Mouse (Mus musculus) midbrain, embryonic 16.5 days (tissue): ENCODE measurements at regions not wholly inside any gene's neighbourhood (a gene's known extent, or its start where the extent isn't known, plus 50 kb on each side); places are given as distances from the start of the nearest gene placed in this dataset.
A peak's percentile ranks its signal among the peaks of the same experiment; 100 is the strongest.

Experiments
- ATAC-seq: fragments of 200-750 bp; cut with Nextera tagmentation; 2 replicates; pipeline ENCODE4 v1.8.0; 2017; ENCODE audit warnings: moderate TSS enrichment
- H3K27ac ChIP-seq: fragments of 300-500 bp; sonication (generic); 2 replicates; pipeline ENCODE4 v1.5.1; 2014; ENCODE audit warnings: mild to moderate bottlenecking, low read length, mixed read lengths
- H3K27me3 ChIP-seq: fragments of 300-500 bp; sonication (generic); 2 replicates; pipeline ENCODE4 v1.6.1; 2014; ENCODE audit warnings: low read depth, low read length, mixed read lengths; ENCODE audit not compliant: control insufficient read depth, insufficient read depth
- H3K36me3 ChIP-seq: fragments of 300-500 bp; sonication (generic); 2 replicates; pipeline ENCODE4 v1.6.1; 2014; ENCODE audit warnings: mild to moderate bottlenecking, low read length, moderate library complexity, mixed read lengths; ENCODE audit not compliant: control insufficient read depth, insufficient read depth
- H3K4me1 ChIP-seq: fragments of 300-500 bp; sonication (generic); 2 replicates; pipeline ENCODE4 v1.6.1; 2014; ENCODE audit warnings: mild to moderate bottlenecking, low read length, mixed read lengths; ENCODE audit not compliant: control insufficient read depth, insufficient read depth
- H3K4me2 ChIP-seq: fragments of 300-500 bp; sonication (generic); 2 replicates; pipeline ENCODE4 v1.6.1; 2014; ENCODE audit warnings: mild to moderate bottlenecking, low read length, mixed read lengths
- H3K4me3 ChIP-seq: fragments of 300-500 bp; sonication (generic); 2 replicates; pipeline ENCODE4 v1.5.1; 2014; ENCODE audit warnings: low read depth, mild to moderate bottlenecking, low read length, moderate library complexity, mixed read lengths
- H3K9ac ChIP-seq: fragments of 300-500 bp; sonication (generic); 2 replicates; pipeline ENCODE4 v1.6.1; 2014; ENCODE audit warnings: low read depth, low read length, mixed read lengths
- H3K9me3 ChIP-seq: fragments of 300-500 bp; sonication (generic); replicated peaks from 2 replicates; pipeline ENCODE4 v1.6.1; 2014; ENCODE audit warnings: mild to moderate bottlenecking, low read length, mixed read lengths; ENCODE audit not compliant: control insufficient read depth, poor library complexity, severe bottlenecking
- WGBS: fragments of 180-500 bp; shearing (Covaris S2); extraction: QIAGEN DNeasy Blood & Tissue Kit; methylation state at CpG from one replicate; pipeline ENCODE4 v1.1.7; 2014; 5-methylcytosine and 5-hydroxymethylcytosine counted together

DNA sequence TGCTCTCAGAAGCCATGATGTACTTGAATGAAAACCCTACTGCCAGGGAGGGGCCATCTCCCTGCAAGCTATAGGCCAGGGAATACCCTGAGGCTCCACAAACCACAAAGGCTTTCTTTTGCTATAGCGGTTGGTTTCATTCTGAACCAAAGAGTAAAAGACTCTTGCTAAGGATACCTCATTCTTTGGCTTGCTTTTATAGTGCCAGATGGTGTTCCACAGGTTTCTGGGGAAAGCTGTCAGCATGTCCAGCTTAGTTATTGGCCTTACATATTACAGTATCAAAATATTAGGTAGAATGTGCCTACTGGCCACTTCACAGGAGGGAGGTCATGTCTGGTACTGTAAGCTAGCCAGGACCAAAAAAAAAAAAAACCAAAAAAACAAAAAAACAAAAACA, 246.9 kb upstream of the Cdr1 start:
- no peak overlapping the region for H3K4me2 ChIP-seq
- H3K9me3 ChIP-seq = no peaks in the 10 kb centered on the region
- no peaks in the 10 kb centered on the region for H3K27me3 ChIP-seq
- no peak overlapping the region for H3K4me3 ChIP-seq
- no peak overlapping the region for H3K27ac ChIP-seq
- no peaks in the 10 kb centered on the region for H3K4me1 ChIP-seq
- WGBS = 86% methylated on average over 1 of the region's 1 CpGs
- ATAC-seq = no peak
- H3K36me3 ChIP-seq = no peaks in the 10 kb centered on the region
- H3K9ac ChIP-seq = no peak overlapping the region

DNA sequence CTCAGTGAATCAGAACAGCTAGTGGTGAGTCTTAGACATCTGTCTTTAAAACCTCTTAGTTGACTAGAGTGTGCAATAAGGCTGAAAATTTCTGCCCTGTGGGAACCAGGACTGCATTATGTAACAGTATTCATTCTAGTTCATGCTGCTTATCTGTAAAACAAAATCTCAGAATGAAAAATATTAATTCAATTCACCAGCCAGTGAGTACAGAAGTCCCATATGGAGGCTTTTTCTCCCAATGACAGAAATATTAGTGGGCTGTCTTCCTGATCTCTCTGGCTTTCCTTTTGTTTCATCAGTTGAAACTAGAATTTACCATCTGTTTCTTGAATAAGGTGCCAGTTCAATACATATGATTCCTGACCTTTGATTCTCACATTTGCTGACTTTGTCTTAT, 240.0 kb upstream of the Cdr1 start:
- H3K9me3 ChIP-seq = no peaks in the 10 kb centered on the region
- no peak overlapping the region for H3K4me2 ChIP-seq
- no peaks in the 10 kb centered on the region for H3K36me3 ChIP-seq
- H3K9ac ChIP-seq = no peak overlapping the region
- H3K27me3 ChIP-seq = no peaks in the 10 kb centered on the region
- H3K4me1 ChIP-seq = no peaks in the 10 kb centered on the region
- H3K27ac ChIP-seq = no peak overlapping the region
- no peak for ATAC-seq
- no peak overlapping the region for H3K4me3 ChIP-seq

DNA sequence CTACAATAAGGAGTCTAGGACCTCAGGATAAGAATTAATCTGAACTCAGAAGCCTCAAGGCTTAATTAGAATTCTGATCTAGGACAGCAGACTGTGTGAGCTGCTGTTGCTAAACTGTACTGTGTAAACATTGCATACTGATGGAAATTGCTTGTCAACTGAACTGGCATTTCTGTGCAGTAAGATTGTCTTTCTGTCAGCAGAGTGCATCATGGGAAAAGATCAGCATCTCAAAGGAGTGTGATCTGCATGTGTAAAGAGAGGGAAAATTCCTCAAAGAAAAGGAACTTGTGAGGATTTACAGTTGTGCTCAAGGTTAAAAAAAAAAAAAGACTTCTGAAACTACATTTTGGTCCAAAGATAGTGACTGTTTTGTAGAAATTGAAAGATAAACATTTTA, 207.8 kb upstream of the Cdr1 start:
- H3K36me3 ChIP-seq = no peaks in the 10 kb centered on the region
- H3K9ac ChIP-seq = no peak overlapping the region
- H3K4me3 ChIP-seq = no peak overlapping the region
- H3K4me2 ChIP-seq = no peak overlapping the region
- no peaks in the 10 kb centered on the region for H3K27me3 ChIP-seq
- H3K9me3 ChIP-seq = no peaks in the 10 kb centered on the region
- no peaks in the 10 kb centered on the region for H3K4me1 ChIP-seq
- peak; percentile 58; the same call in 1 of the 2 replicates for ATAC-seq
- H3K27ac ChIP-seq = no peak overlapping the region

DNA sequence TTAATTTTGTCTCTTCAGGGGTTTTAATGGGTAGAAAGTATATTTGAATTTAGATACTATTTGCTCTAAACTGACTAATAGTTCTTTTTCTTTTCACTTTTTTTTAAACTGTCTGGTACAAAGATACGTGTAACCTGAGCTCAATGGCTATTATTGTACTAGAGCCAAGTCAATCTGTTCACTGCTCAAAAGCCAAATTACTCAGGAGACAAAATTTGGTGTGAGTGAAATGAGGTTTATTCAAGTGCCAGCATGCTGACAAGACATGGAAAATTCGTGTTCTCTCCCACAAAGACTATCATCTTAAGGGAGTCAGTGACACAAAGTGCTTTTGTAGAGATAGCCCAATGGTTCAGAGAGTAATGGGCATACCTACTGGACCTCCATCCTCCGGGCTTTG, 206.3 kb upstream of the Cdr1 start:
- Histone ChIP-seq H3K36me3 (no peaks in the 10 kb centered on the region), H3K4me3 (no peak overlapping the region), H3K9me3 (no peaks in the 10 kb centered on the region), H3K9ac (no peak overlapping the region), H3K27ac (no peak overlapping the region), H3K4me2 (no peak overlapping the region), H3K27me3 (no peaks in the 10 kb centered on the region), H3K4me1 (no peaks in the 10 kb centered on the region)
- 60% methylated on average over 3 of the region's 3 CpGs for WGBS
- no peak for ATAC-seq
